Mouse (Mus musculus) forebrain, postnatal 0 days (tissue): ENCODE measurements at regions not wholly inside any gene's neighbourhood (a gene's known extent, or its start where the extent isn't known, plus 50 kb on each side); places are given as distances from the start of the nearest gene placed in this dataset.

ENCODE experiments used
- ATAC-seq: fragments of 200-750 bp; cut with Nextera tagmentation; 2 replicates; pipeline ENCODE4 v1.8.0; 2017; ENCODE audit warnings: mild to moderate bottlenecking, moderate library complexity
- DNase-seq: peaks from one replicate; pipeline ENCODE4 v3.0.0-alpha.2; 2015
- H3K27ac ChIP-seq: fragments of 300-500 bp; sonication (generic); 2 replicates; pipeline ENCODE4 v1.5.1; 2014; ENCODE audit warnings: low read depth, mild to moderate bottlenecking, antibody characterized with exemption, low read length, moderate library complexity, mixed read lengths
- H3K27me3 ChIP-seq: fragments of 300-500 bp; sonication (generic); 2 replicates; pipeline ENCODE4 v1.6.1; 2014; ENCODE audit warnings: mild to moderate bottlenecking, low read length, mixed read lengths; ENCODE audit not compliant: insufficient read depth
- H3K36me3 ChIP-seq: fragments of 300-500 bp; sonication (generic); 2 replicates; pipeline ENCODE4 v1.6.1; 2014; ENCODE audit warnings: mild to moderate bottlenecking, moderate library complexity; ENCODE audit not compliant: insufficient read depth
- H3K4me1 ChIP-seq: fragments of 300-500 bp; sonication (generic); 2 replicates; pipeline ENCODE4 v1.6.1; 2014; ENCODE audit warnings: antibody characterized with exemption; ENCODE audit not compliant: insufficient read depth
- H3K4me2 ChIP-seq: fragments of 300-500 bp; sonication (generic); 2 replicates; pipeline ENCODE4 v1.6.1; 2014; ENCODE audit warnings: low read depth, mild to moderate bottlenecking, moderate library complexity
- H3K4me3 ChIP-seq: fragments of 300-500 bp; sonication (generic); 2 replicates; pipeline ENCODE4 v1.5.1; 2014; ENCODE audit warnings: low read depth, low read length, mixed read lengths
- H3K9ac ChIP-seq: fragments of 300-500 bp; sonication (generic); 2 replicates; pipeline ENCODE4 v1.6.1; 2014; ENCODE audit warnings: mild to moderate bottlenecking
- H3K9me3 ChIP-seq: fragments of 300-500 bp; sonication (generic); 2 replicates; pipeline ENCODE4 v1.6.1; 2016; ENCODE audit warnings: low read length
- CTCF ChIP-seq: sonication (generic); IDR thresholded peaks from 2 replicates; pipeline ENCODE4 v1.5.1; 2016; ENCODE audit warnings: antibody characterized with exemption, control low read depth, low read depth
- WGBS: fragments of 180-500 bp; shearing (Covaris S2); extraction: QIAGEN DNeasy Blood & Tissue Kit; methylation state at CpG from one replicate; pipeline ENCODE4 v1.1.7; 2014; 5-methylcytosine and 5-hydroxymethylcytosine counted together

GRCm38 (mm10) chr13:111935721-111936080 is 126.9 kb upstream of the Map3k1 start:
- Histone ChIP-seq H3K27ac (no peak overlapping the region), H3K36me3 (no peaks in the 10 kb centered on the region), H3K9ac (no peak overlapping the region), H3K4me1 (no peaks in the 10 kb centered on the region), H3K4me2 (no peak overlapping the region), H3K9me3 (no peaks in the 10 kb centered on the region), H3K4me3 (no peak overlapping the region), H3K27me3 (no peaks in the 10 kb centered on the region)
- WGBS = 81% methylated on average over 1 of the region's 1 CpGs
- no peak for TF ChIP-seq CTCF
- DNase-seq (no peak), ATAC-seq (no peak)

- Histone ChIP-seq H3K9ac (no peak overlapping the region), H3K36me3 (no peaks in the 10 kb centered on the region), H3K4me1 (no peaks in the 10 kb centered on the region), H3K9me3 (no peaks in the 10 kb centered on the region), H3K27me3 (no peaks in the 10 kb centered on the region), H3K4me2 (no peak overlapping the region), H3K27ac (no peak overlapping the region), H3K4me3 (no peak overlapping the region)
- DNase-seq = peak; percentile 30
- WGBS = 68% methylated on average over 9 of the region's 9 CpGs
- no peak for TF ChIP-seq CTCF
- ATAC-seq = no peak; the same call in 1 of the 2 replicates
Measured at GRCm38 (mm10) chr13:111936081-111936857, 127.5 kb upstream of the Map3k1 start.

- ATAC-seq = no peak
Measured at GRCm38 (mm10) chr13:111936983-111937382, 128.2 kb upstream of the Map3k1 start.

GRCm38 (mm10) chr13:111938896-111939422 is 130.2 kb upstream of the Map3k1 start:
- H3K4me2 ChIP-seq = no peak overlapping the region
- no peak for TF ChIP-seq CTCF
- no peaks in the 10 kb centered on the region for H3K9me3 ChIP-seq
- no peaks in the 10 kb centered on the region for H3K4me1 ChIP-seq
- no peak for ATAC-seq
- no peaks in the 10 kb centered on the region for H3K27me3 ChIP-seq
- H3K4me3 ChIP-seq = no peak overlapping the region
- no peak overlapping the region for H3K9ac ChIP-seq
- no peak overlapping the region for H3K27ac ChIP-seq
- WGBS = 77% methylated on average over 8 of the region's 8 CpGs
- H3K36me3 ChIP-seq = no peaks in the 10 kb centered on the region
- no peak for DNase-seq

More at GRCm38 (mm10) chr13:111936983-111937382, 128.2 kb upstream of the Map3k1 start:
- Histone ChIP-seq H3K27ac (no peak overlapping the region), H3K36me3 (no peaks in the 10 kb centered on the region), H3K4me1 (no peaks in the 10 kb centered on the region), H3K9ac (no peak overlapping the region), H3K27me3 (no peaks in the 10 kb centered on the region), H3K9me3 (no peaks in the 10 kb centered on the region), H3K4me3 (no peak overlapping the region), H3K4me2 (no peak overlapping the region)
- no peak for TF ChIP-seq CTCF
- 62% methylated on average over 8 of the region's 8 CpGs for WGBS
- DNase-seq = no peak

- Histone ChIP-seq H3K4me1 (0 out of 2 replicates have a peak, but pooled peaks cover 4% of the 10 kb centered on the region), H3K4me2 (no peak overlapping the region), H3K4me3 (no peak overlapping the region), H3K36me3 (no peaks in the 10 kb centered on the region), H3K27me3 (no peaks in the 10 kb centered on the region), H3K9me3 (no peaks in the 10 kb centered on the region), H3K9ac (no peak overlapping the region), H3K27ac (no peak overlapping the region)
- DNase-seq = no peak
- TF ChIP-seq CTCF = no peak
- ATAC-seq = no peak
- WGBS = 75% methylated on average over 6 of the region's 6 CpGs
Measured at GRCm38 (mm10) chr13:111939534-111940115, 130.8 kb upstream of the Map3k1 start.

- Histone ChIP-seq H3K9ac (no peak overlapping the region), H3K36me3 (no peaks in the 10 kb centered on the region), H3K9me3 (no peaks in the 10 kb centered on the region), H3K27me3 (no peaks in the 10 kb centered on the region), H3K4me1 (0 out of 2 replicates have a peak, but pooled peaks cover 4% of the 10 kb centered on the region), H3K27ac (no peak overlapping the region), H3K4me3 (no peak overlapping the region), H3K4me2 (no peak overlapping the region)
- TF ChIP-seq CTCF = no peak
- ATAC-seq (no peak), DNase-seq (no peak)
- 89% methylated on average over 4 of the region's 4 CpGs for WGBS
Measured at GRCm38 (mm10) chr13:111940275-111940674, 131.5 kb upstream of the Map3k1 start.

GRCm38 (mm10) chr13:111940796-111941513 is 132.2 kb upstream of the Map3k1 start:
- Histone ChIP-seq H3K4me1 (0 out of 2 replicates have a peak, but pooled peaks cover 4% of the 10 kb centered on the region), H3K9ac (no peak overlapping the region), H3K9me3 (no peaks in the 10 kb centered on the region), H3K4me2 (no peak overlapping the region), H3K4me3 (no peak overlapping the region), H3K27me3 (no peaks in the 10 kb centered on the region), H3K36me3 (no peaks in the 10 kb centered on the region), H3K27ac (no peak overlapping the region)
- 83% methylated on average over 6 of the region's 6 CpGs for WGBS
- DNase-seq = no peak
- ATAC-seq = no peak
- TF ChIP-seq CTCF = no peak
